Mouse (Mus musculus): ENCODE measurements at regions not wholly inside any gene's neighbourhood (a gene's known extent, or its start where the extent isn't known, plus 50 kb on each side); places are given as distances from the start of the nearest gene placed in this dataset.

DNA sequence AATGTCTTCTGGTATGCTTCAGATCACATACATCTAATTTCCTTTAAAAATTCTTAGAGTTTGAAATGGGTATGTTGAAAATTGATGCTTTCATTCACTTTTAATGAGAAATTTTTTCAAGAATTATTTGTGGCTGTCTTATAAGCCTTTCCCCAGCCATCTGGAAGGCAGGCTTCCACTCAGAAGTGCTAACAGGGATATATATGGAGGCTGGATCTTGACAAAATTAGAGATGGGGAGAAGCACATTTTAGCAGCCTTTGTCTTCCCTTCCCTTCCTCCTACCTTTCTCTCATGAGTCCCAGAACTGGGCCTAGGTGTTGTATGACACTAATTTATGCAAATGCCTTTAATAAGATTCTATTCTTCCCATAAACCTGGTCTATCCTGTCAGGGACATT is 1387.8 kb upstream of the Lrrc6 start:
- H3K4me3 ChIP-seq (ENCODE audit: insufficient read depth, poor library complexity, severe bottlenecking) = no peak overlapping the region
- H3K79me3 ChIP-seq (ENCODE audit: low read depth) = no peaks in the 10 kb centered on the region
- TF ChIP-seq CEBPB (IDR thresholded peaks at IDR 0.05; ENCODE audit: low read depth) (no peak), MAX (IDR thresholded peaks at IDR 0.05) (no peak), FOSL1 (IDR thresholded peaks at IDR 0.05; ENCODE audit: insufficient read depth, low read length, poor library complexity, severe bottlenecking) (no peak), CTCF (IDR thresholded peaks at IDR 0.05; ENCODE audit: control insufficient read depth, insufficient read depth, insufficient read length) (no peak), USF1 (IDR thresholded peaks at IDR 0.05; ENCODE audit: low read depth) (no peak), MYOD1 (IDR thresholded peaks at IDR 0.05; ENCODE audit: control insufficient read depth, insufficient read length, low read depth) (no peak), MYOG (IDR thresholded peaks at IDR 0.05; ENCODE audit: control insufficient read depth, extremely low read depth, insufficient read length) (no peak)
- no peaks in the 10 kb centered on the region for H3K27me3 ChIP-seq (ENCODE audit: control insufficient read depth, insufficient read depth, insufficient read length)
- H3K36me3 ChIP-seq (ENCODE audit: control insufficient read depth, insufficient read depth) = no peaks in the 10 kb centered on the region
- H3K79me2 ChIP-seq (ENCODE audit: control insufficient read depth, insufficient read depth) = no peaks in the 10 kb centered on the region
- H3ac ChIP-seq (ENCODE audit: control insufficient read depth, insufficient read length, low read depth) = no peak overlapping the region

DNA sequence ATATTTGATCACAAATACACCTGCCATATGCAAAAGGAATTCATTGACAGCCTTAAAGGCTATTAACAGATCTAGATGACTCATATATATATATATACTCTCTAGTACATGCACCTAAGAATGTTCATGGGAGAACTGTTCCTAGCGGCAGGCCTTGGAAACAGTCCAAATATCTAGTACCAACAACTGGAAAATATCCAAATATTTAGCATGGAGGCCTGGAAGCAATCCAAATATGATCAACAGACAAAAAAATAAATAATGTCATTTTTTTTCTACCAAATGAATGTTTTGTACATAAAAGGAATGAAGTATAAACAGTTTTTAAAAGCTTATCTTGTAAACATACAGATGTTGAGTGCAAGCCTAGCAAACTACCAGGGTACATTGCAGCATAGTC is 1354.6 kb upstream of the Lrrc6 start:
- no peaks in the 10 kb centered on the region for H3K79me3 ChIP-seq (ENCODE audit: low read depth)

DNA sequence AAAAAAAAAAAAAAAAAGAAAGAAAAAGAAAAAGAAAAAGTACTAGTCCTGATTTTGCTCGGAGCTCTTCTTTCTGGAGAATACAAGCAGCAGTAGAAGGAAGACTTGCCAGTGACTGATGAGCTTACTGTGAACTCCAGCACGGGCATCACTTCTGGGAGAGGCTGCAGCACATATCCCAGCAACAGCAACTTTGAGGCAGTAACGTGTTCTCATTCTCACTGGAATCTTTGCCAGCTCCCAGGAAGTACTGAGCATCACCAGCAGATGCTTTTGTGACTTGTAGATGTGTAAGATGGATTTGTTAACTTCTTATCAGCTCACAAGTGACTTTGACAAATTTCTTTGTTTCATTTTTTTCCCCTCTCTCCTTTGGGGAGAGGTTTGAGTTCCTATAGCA is 1349.4 kb upstream of the Lrrc6 start:
- H3K79me2 ChIP-seq (ENCODE audit: control insufficient read depth, insufficient read depth) = no peaks in the 10 kb centered on the region
- TF ChIP-seq CTCF (IDR thresholded peaks at IDR 0.05; ENCODE audit: control insufficient read depth, insufficient read depth, insufficient read length) (no peak), CEBPB (IDR thresholded peaks at IDR 0.05; ENCODE audit: low read depth) (no peak), FOSL1 (IDR thresholded peaks at IDR 0.05; ENCODE audit: insufficient read depth, low read length, poor library complexity, severe bottlenecking) (no peak), USF1 (IDR thresholded peaks at IDR 0.05; ENCODE audit: low read depth) (no peak), MAX (IDR thresholded peaks at IDR 0.05) (no peak), MYOD1 (IDR thresholded peaks at IDR 0.05; ENCODE audit: control insufficient read depth, insufficient read length, low read depth) (no peak), MYOG (IDR thresholded peaks at IDR 0.05; ENCODE audit: control insufficient read depth, extremely low read depth, insufficient read length) (no peak)
- H3K27me3 ChIP-seq (ENCODE audit: control insufficient read depth, insufficient read depth, insufficient read length) = no peaks in the 10 kb centered on the region

More for the DNA sequence above, 1354.6 kb upstream of the Lrrc6 start:
- H3K79me2 ChIP-seq (ENCODE audit: control insufficient read depth, insufficient read depth) = no peaks in the 10 kb centered on the region
- no peak for TF ChIP-seq FOSL1 (IDR thresholded peaks at IDR 0.05; ENCODE audit: insufficient read depth, low read length, poor library complexity, severe bottlenecking)
- H3ac ChIP-seq (ENCODE audit: control insufficient read depth, insufficient read length, low read depth) = no peak overlapping the region
- H3K27me3 ChIP-seq (ENCODE audit: control insufficient read depth, insufficient read depth, insufficient read length) = no peaks in the 10 kb centered on the region
- H3K36me3 ChIP-seq (ENCODE audit: control insufficient read depth, insufficient read depth) = no peaks in the 10 kb centered on the region
- no peak overlapping the region for H3K4me3 ChIP-seq (ENCODE audit: insufficient read depth, poor library complexity, severe bottlenecking)

DNA sequence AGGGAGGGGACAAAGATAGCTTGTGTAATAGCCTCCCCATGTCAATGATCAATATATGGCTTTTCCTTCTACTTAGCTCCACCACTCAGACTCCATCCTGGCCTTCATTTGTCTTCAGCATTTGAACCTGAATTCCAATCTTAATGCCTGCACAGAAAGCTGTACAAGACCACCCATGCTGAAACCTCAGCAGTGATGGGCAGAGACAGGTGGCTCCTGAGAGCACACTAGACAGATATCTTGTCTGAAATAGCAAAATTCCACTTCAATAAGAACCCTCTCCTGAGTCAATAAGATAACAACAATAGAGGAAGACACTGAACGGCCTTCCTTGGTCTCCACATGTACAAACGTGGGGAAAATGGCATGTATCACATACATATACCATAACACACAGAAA is 1345.0 kb upstream of the Lrrc6 start:
- no peaks in the 10 kb centered on the region for H3K27me3 ChIP-seq (ENCODE audit: control insufficient read depth, insufficient read depth, insufficient read length)
- no peaks in the 10 kb centered on the region for H3K36me3 ChIP-seq (ENCODE audit: control insufficient read depth, insufficient read depth)
- TF ChIP-seq USF1 (IDR thresholded peaks at IDR 0.05; ENCODE audit: low read depth) = no peak
- peak; percentile 74 for TF ChIP-seq MYOD1 (IDR thresholded peaks at IDR 0.05; ENCODE audit: control insufficient read depth, insufficient read length, low read depth)
- H3ac ChIP-seq (ENCODE audit: control insufficient read depth, insufficient read length, low read depth) = no peak overlapping the region
- H3K79me2 ChIP-seq (ENCODE audit: control insufficient read depth, insufficient read depth) = no peaks in the 10 kb centered on the region
- H3K79me3 ChIP-seq (ENCODE audit: low read depth) = no peaks in the 10 kb centered on the region
- no peak overlapping the region for H3K4me3 ChIP-seq (ENCODE audit: insufficient read depth, poor library complexity, severe bottlenecking)

More for the DNA sequence above, 1349.4 kb upstream of the Lrrc6 start:
- H3K36me3 ChIP-seq (ENCODE audit: control insufficient read depth, insufficient read depth) = no peaks in the 10 kb centered on the region
- H3ac ChIP-seq (ENCODE audit: control insufficient read depth, insufficient read length, low read depth) = no peak overlapping the region
- H3K79me3 ChIP-seq (ENCODE audit: low read depth) = no peaks in the 10 kb centered on the region
- no peak overlapping the region for H3K4me3 ChIP-seq (ENCODE audit: insufficient read depth, poor library complexity, severe bottlenecking)

DNA sequence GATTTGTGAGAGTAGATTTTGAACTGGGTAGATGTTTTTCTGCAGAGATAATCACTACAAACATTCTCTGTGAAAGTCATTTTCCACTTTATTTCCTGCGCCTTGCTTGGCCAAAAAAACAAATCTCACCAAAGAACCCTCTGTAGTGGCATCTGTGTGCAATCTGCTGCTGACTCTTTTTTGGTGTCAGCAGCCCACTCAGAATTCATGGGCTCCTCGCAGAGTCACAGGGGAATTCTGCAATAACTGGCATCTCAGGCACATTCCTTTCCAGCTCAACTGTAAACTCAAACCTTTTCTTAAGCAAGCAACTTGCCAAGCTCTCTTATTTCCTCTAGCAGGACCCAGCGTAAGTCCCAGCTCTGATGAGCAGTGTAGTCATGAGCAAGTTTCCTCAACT is 1340.0 kb upstream of the Lrrc6 start:
- H3ac ChIP-seq (ENCODE audit: control insufficient read depth, insufficient read length, low read depth) = no peak overlapping the region
- H3K36me3 ChIP-seq (ENCODE audit: control insufficient read depth, insufficient read depth) = no peaks in the 10 kb centered on the region
- no peaks in the 10 kb centered on the region for H3K79me2 ChIP-seq (ENCODE audit: control insufficient read depth, insufficient read depth)
- no peak for TF ChIP-seq MYOG (IDR thresholded peaks at IDR 0.05; ENCODE audit: control insufficient read depth, extremely low read depth, insufficient read length)
- TF ChIP-seq MAX (IDR thresholded peaks at IDR 0.05) = no peak
- no peak for TF ChIP-seq USF1 (IDR thresholded peaks at IDR 0.05; ENCODE audit: low read depth)
- no peak for TF ChIP-seq CTCF (IDR thresholded peaks at IDR 0.05; ENCODE audit: control insufficient read depth, insufficient read depth, insufficient read length)
- no peak for TF ChIP-seq MYOD1 (IDR thresholded peaks at IDR 0.05; ENCODE audit: control insufficient read depth, insufficient read length, low read depth)
- no peak for TF ChIP-seq FOSL1 (IDR thresholded peaks at IDR 0.05; ENCODE audit: insufficient read depth, low read length, poor library complexity, severe bottlenecking)
- no peak for TF ChIP-seq CEBPB (IDR thresholded peaks at IDR 0.05; ENCODE audit: low read depth)
- no peaks in the 10 kb centered on the region for H3K27me3 ChIP-seq (ENCODE audit: control insufficient read depth, insufficient read depth, insufficient read length)
- no peak overlapping the region for H3K4me3 ChIP-seq (ENCODE audit: insufficient read depth, poor library complexity, severe bottlenecking)
- no peaks in the 10 kb centered on the region for H3K79me3 ChIP-seq (ENCODE audit: low read depth)

DNA sequence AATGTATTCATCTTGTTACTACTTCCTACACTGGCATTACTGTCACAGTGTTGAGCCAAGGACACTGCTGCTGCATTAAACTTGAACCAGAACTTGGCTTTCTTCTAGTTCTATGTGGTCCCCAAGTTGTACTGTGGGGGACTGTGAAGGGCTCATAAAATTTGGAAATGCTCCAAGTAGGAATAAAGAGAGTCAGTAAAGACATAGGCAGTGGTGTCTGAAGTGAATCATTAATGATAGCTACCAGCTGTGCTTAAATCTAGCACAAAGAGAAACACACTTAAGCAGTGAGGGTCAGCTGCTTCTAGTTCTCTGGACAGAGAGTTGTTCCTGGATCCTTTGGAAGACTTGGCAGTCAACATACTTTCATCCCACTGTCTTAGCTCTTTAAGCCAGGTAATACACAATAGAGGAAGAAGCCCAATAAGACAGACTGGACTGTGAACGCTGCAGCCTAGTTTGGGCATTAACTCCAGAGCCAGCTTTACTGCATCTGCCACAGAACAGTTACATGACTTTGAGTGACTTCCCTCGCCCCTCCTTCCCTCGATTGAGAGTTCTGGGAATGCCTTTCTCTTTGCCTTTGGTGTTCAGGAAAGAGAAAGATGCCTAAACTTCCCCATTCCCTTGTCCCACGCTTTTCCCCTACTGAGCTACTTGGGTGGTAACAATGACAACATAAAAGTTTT is 1325.2 kb upstream of the Lrrc6 start:
- TF ChIP-seq FOSL1 (IDR thresholded peaks at IDR 0.05; ENCODE audit: insufficient read depth, low read length, poor library complexity, severe bottlenecking) (no peak), CEBPB (IDR thresholded peaks at IDR 0.05; ENCODE audit: low read depth) (no peak)
- Histone ChIP-seq H3K27me3 (ENCODE audit: control insufficient read depth, insufficient read depth, insufficient read length) (no peaks in the 10 kb centered on the region), H3K79me2 (ENCODE audit: control insufficient read depth, insufficient read depth) (no peaks in the 10 kb centered on the region), H3ac (ENCODE audit: control insufficient read depth, insufficient read length, low read depth) (no peak overlapping the region), H3K4me3 (ENCODE audit: insufficient read depth, poor library complexity, severe bottlenecking) (no peak overlapping the region), H3K79me3 (ENCODE audit: low read depth) (no peaks in the 10 kb centered on the region), H3K36me3 (ENCODE audit: control insufficient read depth, insufficient read depth) (no peaks in the 10 kb centered on the region)
